Mouse (Mus musculus) kidney, adult 2 months (tissue): ENCODE measurements around the gene Lrrc7. TPM values are rescaled to one million over a fixed set of nuclear protein-coding genes. Genes with fewer than 3 reads are reported as not detected.

Experiments used
- DNase-seq: peaks from one replicate; pipeline ENCODE4 v3.0.0; 2021
- H3K27ac ChIP-seq: fragments of 200-500 bp; 2 replicates; pipeline ENCODE4 v1.5.1; 2012; ENCODE audit warnings: low read depth, low read length, control low read depth, inconsistent platforms; ENCODE audit not compliant: insufficient read depth
- H3K27me3 ChIP-seq: fragments of 200-500 bp; replicated peaks from 2 replicates; pipeline ENCODE4 v1.6.1; 2012; ENCODE audit warnings: mild to moderate bottlenecking, moderate library complexity, low read length, inconsistent platforms; ENCODE audit not compliant: control insufficient read depth, insufficient read depth
- H3K36me3 ChIP-seq: fragments of 200-500 bp; 2 replicates; pipeline ENCODE4 v1.6.1; 2012; ENCODE audit warnings: mild to moderate bottlenecking, moderate library complexity, low read length, inconsistent platforms; ENCODE audit not compliant: control insufficient read depth, insufficient read depth
- H3K4me1 ChIP-seq: fragments of 200-500 bp; 2 replicates; pipeline ENCODE4 v1.6.1; 2011; ENCODE audit warnings: low read length; ENCODE audit not compliant: control insufficient read depth, insufficient read depth
- H3K4me3 ChIP-seq: fragments of 200-500 bp; 2 replicates; pipeline ENCODE4 v1.5.1; 2011; ENCODE audit warnings: mild to moderate bottlenecking, low read depth, low read length, control low read depth; ENCODE audit not compliant: insufficient read depth
- CTCF ChIP-seq: fragments of 200-500 bp; conservative IDR thresholded peaks from 2 replicates; pipeline ENCODE4 v1.5.1; 2011; ENCODE audit warnings: low read depth, mild to moderate bottlenecking, control low read depth, low read length, moderate library complexity, mixed read lengths; ENCODE audit not compliant: insufficient read depth, insufficient read length
- POLR2A ChIP-seq: fragments of 200-500 bp; IDR thresholded peaks from one replicate; pipeline ENCODE4 v1.6.1; 2011; ENCODE audit warnings: low read depth, low read length, control low read depth
- WGBS: fragments of 180-500 bp; shearing (Covaris S2); methylation state at CpG from one replicate; pipeline ENCODE4 v1.1.7; 2018; 5-methylcytosine and 5-hydroxymethylcytosine counted together
- polyA plus RNA-seq: library from polyadenylated mRNA; depleted of rRNA; stranded (reverse); fragments of >200 nt; gene quantifications from 2 replicates; pipeline ENCODE4 v1.2.3, GENCODE M21; 2012

The Lrrc7 gene
- polyA plus RNA-seq, 1 experiment: not detected

- Histone ChIP-seq H3K4me1 (no peaks in the 10 kb centered on the region), H3K27me3 (no peaks in the 10 kb centered on the region), H3K27ac (no peak overlapping the region), H3K4me3 (no peak overlapping the region), H3K36me3 (no peaks in the 10 kb centered on the region)
- 92% methylated on average over 3 of the region's 3 CpGs for WGBS
- no peak for DNase-seq
- no peak for TF ChIP-seq POLR2A
- no peak for TF ChIP-seq CTCF
Observed at GRCm38 (mm10) chr3:158154134-158154533, 407.9 kb downstream of the Lrrc7 start.

GRCm38 (mm10) chr3:158148998-158149397, 413.0 kb downstream of the Lrrc7 start:
- 89% methylated on average over 1 of the region's 1 CpGs for WGBS
- DNase-seq: no peak
- TF ChIP-seq CTCF (no peak), POLR2A (no peak)
- Histone ChIP-seq H3K27me3 (no peaks in the 10 kb centered on the region), H3K27ac (no peak overlapping the region), H3K4me1 (no peaks in the 10 kb centered on the region), H3K4me3 (no peak overlapping the region), H3K36me3 (no peaks in the 10 kb centered on the region)

- no peaks in the 10 kb centered on the region for H3K4me1 ChIP-seq
- H3K27ac ChIP-seq: no peak overlapping the region
- no peaks in the 10 kb centered on the region for H3K36me3 ChIP-seq
- no peak overlapping the region for H3K4me3 ChIP-seq
- DNase-seq: peak; percentile 22
- TF ChIP-seq CTCF (no peak), POLR2A (no peak)
- no peaks in the 10 kb centered on the region for H3K27me3 ChIP-seq
- WGBS: 59% methylated on average over 1 of the region's 1 CpGs
Observed at GRCm38 (mm10) chr3:158140629-158141028, 421.4 kb downstream of the Lrrc7 start.

GRCm38 (mm10) chr3:158137796-158138195, 424.2 kb downstream of the Lrrc7 start:
- DNase-seq: peak; percentile 21
- TF ChIP-seq POLR2A: no peak
- no peak for TF ChIP-seq CTCF
- Histone ChIP-seq H3K4me3 (no peak overlapping the region), H3K36me3 (no peaks in the 10 kb centered on the region), H3K4me1 (no peaks in the 10 kb centered on the region), H3K27ac (no peak overlapping the region), H3K27me3 (no peaks in the 10 kb centered on the region)
- WGBS: 49% methylated on average over 6 of the region's 6 CpGs

- Histone ChIP-seq H3K4me1 (no peaks in the 10 kb centered on the region), H3K27me3 (no peaks in the 10 kb centered on the region), H3K27ac (no peak overlapping the region), H3K36me3 (no peaks in the 10 kb centered on the region), H3K4me3 (no peak overlapping the region)
- TF ChIP-seq CTCF: no peak
- TF ChIP-seq POLR2A: no peak
- DNase-seq: no peak
- 57% methylated on average over 4 of the region's 4 CpGs for WGBS
Observed at GRCm38 (mm10) chr3:158131672-158132071, 430.3 kb downstream of the Lrrc7 start.

- Histone ChIP-seq H3K27me3 (no peaks in the 10 kb centered on the region), H3K36me3 (no peaks in the 10 kb centered on the region), H3K27ac (no peak overlapping the region), H3K4me3 (no peak overlapping the region), H3K4me1 (no peaks in the 10 kb centered on the region)
- TF ChIP-seq CTCF: no peak
- DNase-seq: no peak
Observed at GRCm38 (mm10) chr3:158131233-158131632, 430.8 kb downstream of the Lrrc7 start.

GRCm38 (mm10) chr3:158122899-158123298, 439.1 kb downstream of the Lrrc7 start:
- WGBS: 43% methylated on average over 3 of the region's 3 CpGs
- DNase-seq: no peak
- no peaks in the 10 kb centered on the region for H3K27me3 ChIP-seq
- no peaks in the 10 kb centered on the region for H3K4me1 ChIP-seq
- no peak overlapping the region for H3K4me3 ChIP-seq
- H3K36me3 ChIP-seq: no peaks in the 10 kb centered on the region
- TF ChIP-seq POLR2A (no peak), CTCF (no peak)
- no peak overlapping the region for H3K27ac ChIP-seq

- Histone ChIP-seq H3K27ac (no peak overlapping the region), H3K27me3 (no peaks in the 10 kb centered on the region), H3K36me3 (no peaks in the 10 kb centered on the region), H3K4me3 (no peak overlapping the region), H3K4me1 (no peaks in the 10 kb centered on the region)
- TF ChIP-seq CTCF (no peak), POLR2A (no peak)
- DNase-seq: no peak
- WGBS: 64% methylated on average over 1 of the region's 1 CpGs
Observed at GRCm38 (mm10) chr3:158105260-158105659, 456.8 kb downstream of the Lrrc7 start.
